Mouse (Mus musculus): ENCODE measurements at regions not wholly inside any gene's neighbourhood (a gene's known extent, or its start where the extent isn't known, plus 50 kb on each side); places are given as distances from the start of the nearest gene placed in this dataset.
"Not testable (repeated sequence)": the region's sequence is repeated elsewhere in the genome, so short reads cannot be mapped to it uniquely, and the experiment has no call there.

GRCm38 (mm10) chr9:41914611-41915010 lies 209.5 kb downstream of the Sorl1 start:
- no peak for ATAC-seq

- no peak for ATAC-seq
These were observed 210.2 kb downstream of the Sorl1 start for GRCm38 (mm10) chr9:41913911-41914310.

DNA sequence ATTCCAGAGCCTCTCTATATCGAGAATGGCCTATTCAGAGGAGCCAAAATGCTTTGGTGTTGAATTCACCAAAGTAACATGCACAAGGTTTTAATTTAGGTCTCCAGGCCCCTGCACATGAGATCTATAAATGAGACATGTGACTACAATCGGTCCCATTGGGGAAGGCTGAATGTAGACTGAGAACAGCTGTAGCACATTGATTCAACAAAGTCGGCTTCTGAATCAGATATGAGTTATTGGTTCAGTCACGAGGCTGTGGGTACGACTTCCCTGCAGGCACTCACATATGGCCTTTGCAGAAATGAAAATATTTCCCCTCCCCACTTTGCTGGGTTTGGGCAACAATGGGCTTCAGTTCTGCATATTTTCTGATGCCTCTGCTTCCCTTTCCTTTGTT lies 211.6 kb downstream of the Sorl1 start:
- ATAC-seq = no peak

- ATAC-seq = no peak
These were observed 223.5 kb downstream of the Sorl1 start for GRCm38 (mm10) chr9:41900606-41900974.

GRCm38 (mm10) chr9:41899766-41900605 lies 224.1 kb downstream of the Sorl1 start:
- no peak for ATAC-seq

- no peak for ATAC-seq
These were observed 229.0 kb downstream of the Sorl1 start for GRCm38 (mm10) chr9:41895106-41895505.

DNA sequence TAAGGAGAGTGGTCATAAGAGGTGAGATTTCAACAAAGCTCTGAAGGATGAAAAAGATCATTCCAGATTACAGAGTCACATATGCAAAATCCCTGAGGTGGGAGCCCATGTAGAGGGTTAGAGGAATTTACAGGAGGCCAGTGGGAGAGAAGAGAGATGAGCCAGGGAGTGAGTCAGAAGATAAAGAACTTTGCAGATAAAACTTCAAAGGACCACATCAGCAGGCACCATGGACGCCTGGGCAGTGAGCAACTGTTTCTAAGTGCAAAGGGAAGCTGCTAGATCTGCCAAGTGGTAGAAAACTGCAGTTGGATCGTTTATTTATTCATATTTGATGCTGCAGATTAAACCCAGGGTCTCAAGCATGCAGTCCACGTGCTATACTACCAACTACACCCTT lies 231.3 kb downstream of the Sorl1 start:
- no peak for ATAC-seq

- ATAC-seq = no peak
These were observed 232.9 kb downstream of the Sorl1 start for GRCm38 (mm10) chr9:41891206-41891605.

GRCm38 (mm10) chr9:41890273-41891141 lies 233.6 kb downstream of the Sorl1 start:
- no peak for ATAC-seq

GRCm38 (mm10) chr9:41889568-41890272 lies 234.4 kb downstream of the Sorl1 start:
- ATAC-seq = no peak

GRCm38 (mm10) chr9:41888616-41889150 lies 235.4 kb downstream of the Sorl1 start:
- ATAC-seq = no peak

DNA sequence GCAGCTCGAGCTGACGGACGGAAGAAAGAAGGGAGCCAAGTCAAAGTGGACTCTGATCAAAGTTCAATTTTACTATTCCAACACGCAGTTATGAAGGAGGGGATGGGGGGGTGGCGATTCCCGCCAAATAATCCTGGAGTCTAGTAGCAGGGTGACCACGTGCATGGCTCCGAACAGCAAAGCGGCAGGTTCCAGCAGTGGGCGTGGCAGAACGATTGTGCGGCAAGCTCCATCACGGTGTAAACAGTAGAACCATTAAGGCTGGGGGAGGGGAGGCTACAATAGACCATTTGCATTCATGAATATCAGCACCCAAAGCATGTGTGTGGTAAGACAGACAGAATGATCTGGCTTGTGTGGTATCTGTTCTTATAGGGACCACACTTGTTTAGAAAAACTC lies 237.6 kb downstream of the Sorl1 start:
- ATAC-seq = not testable (repeated sequence)

DNA sequence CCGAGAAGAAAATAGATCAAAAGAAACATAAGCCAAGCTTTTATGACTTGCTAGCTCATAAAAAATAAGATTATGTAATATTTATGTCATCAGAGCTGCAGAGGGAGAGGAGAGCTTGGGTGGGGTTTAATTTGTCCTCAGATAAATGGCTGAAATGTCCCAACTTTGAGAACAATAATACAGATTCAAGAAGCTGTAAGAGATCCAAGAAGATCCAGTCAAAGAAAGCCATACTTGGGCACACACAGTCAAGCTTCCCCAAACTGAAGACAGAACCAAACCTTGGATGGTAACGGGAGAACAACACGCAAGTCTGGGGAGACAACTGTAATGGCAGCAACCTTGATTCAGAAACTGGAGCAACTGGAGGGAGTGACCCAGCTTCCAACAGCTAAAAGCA lies 243.6 kb downstream of the Sorl1 start:
- no peak for ATAC-seq

GRCm38 (mm10) chr9:41879080-41879479 lies 245.0 kb downstream of the Sorl1 start:
- ATAC-seq = no peak

- ATAC-seq = no peak
These were observed 263.0 kb downstream of the Sorl1 start for GRCm38 (mm10) chr9:41861136-41861535.

GRCm38 (mm10) chr9:41860681-41861080 lies 263.4 kb downstream of the Sorl1 start:
- ATAC-seq = no peak

DNA sequence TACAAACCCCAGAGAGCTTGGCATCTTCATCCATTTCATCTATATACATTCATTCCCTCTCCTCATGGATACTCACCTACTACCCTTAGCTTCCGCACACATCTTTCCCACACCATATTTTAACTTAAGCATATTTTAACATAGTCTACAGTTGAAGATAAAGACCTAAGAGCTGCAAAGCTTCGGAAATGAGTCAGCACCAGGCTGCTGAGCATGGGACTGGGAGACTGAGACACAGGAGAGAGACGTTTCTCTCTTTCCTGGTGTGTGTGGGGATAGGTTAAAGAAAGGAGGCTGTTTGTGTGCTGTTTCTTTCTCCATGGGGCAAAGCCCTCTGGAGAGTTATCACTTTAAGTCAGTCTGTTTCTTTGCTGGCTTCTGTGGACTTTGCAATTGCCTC lies 264.3 kb downstream of the Sorl1 start:
- no peak for ATAC-seq

DNA sequence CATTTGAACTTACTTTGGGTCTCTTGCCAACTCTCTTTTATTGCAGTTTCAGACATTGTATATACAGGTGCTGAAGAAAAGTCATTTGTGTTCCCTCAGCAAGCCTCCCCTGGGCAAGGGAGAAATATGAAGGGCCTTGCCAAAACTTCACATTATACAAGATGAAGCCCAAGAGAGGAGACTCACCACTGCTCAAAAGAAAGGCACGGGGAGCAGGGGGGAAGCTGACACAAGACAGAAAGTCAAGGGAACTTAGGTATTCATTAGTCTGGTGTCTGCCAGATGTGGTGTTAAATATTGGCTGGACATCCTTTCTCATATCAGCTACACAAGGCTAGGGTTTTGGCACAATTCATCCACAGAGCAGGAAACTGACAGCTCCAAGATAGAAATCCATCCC lies 272.0 kb downstream of the Sorl1 start:
- no peak for ATAC-seq

DNA sequence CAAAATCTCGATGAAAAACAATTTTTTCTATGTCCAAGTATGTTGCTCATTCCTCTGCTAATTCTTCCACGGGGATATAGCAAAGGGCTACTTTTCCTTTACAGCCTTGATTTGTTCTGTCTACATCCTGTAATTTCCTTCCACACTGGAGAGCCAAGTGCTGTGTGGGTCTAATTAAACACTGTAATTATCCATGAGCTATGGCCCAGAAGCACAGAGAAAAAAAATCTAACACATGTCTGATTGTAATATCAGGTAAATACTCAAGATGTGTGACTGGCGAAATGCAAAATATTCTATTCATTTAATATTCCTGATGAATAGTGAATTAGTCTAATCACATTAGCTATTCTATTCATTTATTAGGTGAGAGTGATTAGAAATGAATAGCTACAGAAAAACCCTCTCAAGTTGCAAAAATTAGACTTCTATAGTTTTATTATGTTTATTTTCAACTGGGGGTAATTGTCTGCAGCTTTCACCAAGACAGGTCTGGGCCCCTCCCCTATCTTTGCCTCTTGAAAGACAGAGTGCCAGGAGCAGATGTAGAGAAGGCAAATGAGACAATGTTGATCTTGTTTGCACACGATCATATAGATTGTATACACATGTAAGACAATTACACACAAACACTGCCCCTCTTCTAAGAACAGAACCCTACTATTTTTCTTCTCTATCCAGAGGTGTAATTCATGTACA lies 274.3 kb downstream of the Sorl1 start:
- no peak for ATAC-seq

DNA sequence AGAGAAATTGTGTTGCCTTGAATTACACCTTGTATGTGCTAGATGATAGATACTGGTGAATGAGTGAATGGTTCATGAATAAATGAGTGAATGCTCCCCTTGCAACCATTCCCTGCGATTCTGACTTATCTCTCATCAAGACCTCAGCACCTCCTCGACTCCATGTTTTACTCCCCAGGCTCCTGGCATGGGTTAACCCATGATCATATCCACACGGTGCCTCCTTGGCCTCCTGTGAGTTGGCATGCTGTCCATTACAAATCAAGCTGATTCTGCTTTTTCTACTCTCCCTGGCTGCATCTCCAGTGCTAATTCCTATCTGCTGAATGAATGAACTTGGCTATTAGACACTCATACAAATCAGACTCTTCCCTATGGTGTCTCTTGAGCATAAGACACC lies 279.5 kb downstream of the Sorl1 start:
- ATAC-seq = no peak

DNA sequence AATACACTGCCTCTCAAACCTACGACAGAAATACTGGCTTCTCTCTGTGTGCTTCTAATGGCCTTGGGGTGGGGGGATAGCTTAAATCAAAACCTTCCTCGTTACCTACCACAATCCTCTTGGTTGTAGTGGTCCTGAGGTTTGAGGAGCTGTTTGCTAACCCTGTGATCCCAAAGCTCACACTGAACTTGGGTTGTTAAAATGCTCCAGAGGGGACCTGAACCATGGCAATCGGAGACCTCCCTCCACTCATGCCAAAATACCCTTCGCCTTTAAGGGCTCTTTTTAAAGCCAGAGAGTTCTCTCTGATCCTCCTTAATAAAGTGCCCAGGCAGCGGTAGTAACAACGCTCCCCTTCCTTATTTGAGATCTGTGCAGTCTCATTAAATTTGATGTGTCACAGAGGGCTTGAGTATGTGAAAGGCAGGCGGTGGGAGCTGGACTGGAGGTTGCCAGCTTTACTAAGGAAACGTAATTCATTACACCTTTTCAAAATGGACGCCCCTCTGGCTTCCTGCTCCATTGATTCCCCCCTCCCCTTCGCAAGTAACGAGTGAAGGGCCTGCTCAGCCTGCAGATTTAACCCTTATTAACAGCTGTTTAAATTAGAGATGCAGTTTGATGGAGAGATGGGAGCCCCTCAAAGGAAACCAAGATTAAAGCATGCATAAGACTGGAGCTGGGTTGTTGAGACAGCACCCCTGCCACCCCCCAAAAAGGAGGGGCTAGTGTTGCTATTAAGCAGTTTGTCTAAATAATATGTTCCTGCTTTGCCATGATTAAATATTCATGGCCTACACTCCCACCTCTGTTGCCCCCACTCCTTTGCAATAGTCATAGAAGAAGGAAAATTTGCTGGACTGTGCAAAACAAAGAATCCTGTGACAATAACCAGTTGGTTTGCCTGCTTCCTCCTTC lies 289.4 kb downstream of the Sorl1 start:
- no peak for ATAC-seq

All from CD4-positive, CD25-positive, alpha-beta regulatory T cell, adult 4 months (primary cell).